Mouse (Mus musculus) heart, postnatal 0 days (tissue): Measurements from ENCODE around the gene Akr1d1. TPM values are rescaled to one million over a fixed set of nuclear protein-coding genes. Genes with fewer than 3 reads are reported as not detected.

Experiments used
- ATAC-seq: fragments of 200-750 bp; cut with Nextera tagmentation; 2 replicates; pipeline ENCODE4 v1.8.0; 2017; ENCODE audit warnings: low read depth, moderate number of reproducible peaks, moderate library complexity; ENCODE audit not compliant: insufficient read depth
- DNase-seq: peaks from one replicate; pipeline ENCODE4 v3.0.0-alpha.2; 2016; ENCODE audit warnings: low spot score
- H3K27ac ChIP-seq: fragments of 300-500 bp; sonication (generic); 2 replicates; pipeline ENCODE4 v1.5.1; 2014; ENCODE audit warnings: low read depth, mild to moderate bottlenecking
- H3K27me3 ChIP-seq: fragments of 300-500 bp; sonication (generic); 2 replicates; pipeline ENCODE4 v1.6.1; 2014; ENCODE audit warnings: low read length, mixed read lengths; ENCODE audit not compliant: control insufficient read depth, insufficient read depth
- H3K36me3 ChIP-seq: fragments of 300-500 bp; sonication (generic); replicated peaks from 2 replicates; pipeline ENCODE4 v1.6.1; 2014; ENCODE audit warnings: low read length, mixed read lengths; ENCODE audit not compliant: control insufficient read depth, insufficient read depth
- H3K4me1 ChIP-seq: fragments of 300-500 bp; sonication (generic); 2 replicates; pipeline ENCODE4 v1.6.1; 2014; ENCODE audit warnings: antibody characterized with exemption; ENCODE audit not compliant: control insufficient read depth, insufficient read depth
- H3K4me2 ChIP-seq: fragments of 300-500 bp; sonication (generic); 2 replicates; pipeline ENCODE4 v1.6.1; 2014; ENCODE audit warnings: low read depth, mild to moderate bottlenecking, low read length, moderate library complexity
- H3K4me3 ChIP-seq: fragments of 300-500 bp; sonication (generic); 2 replicates; pipeline ENCODE4 v1.5.1; 2014; ENCODE audit warnings: low read depth, low read length
- H3K9ac ChIP-seq: fragments of 300-500 bp; sonication (generic); replicated peaks from 2 replicates; pipeline ENCODE4 v1.6.1; 2014; ENCODE audit warnings: low read depth, low read length, mixed read lengths
- H3K9me3 ChIP-seq: fragments of 300-500 bp; sonication (generic); replicated peaks from 2 replicates; pipeline ENCODE4 v1.6.1; 2016; ENCODE audit warnings: low read length; ENCODE audit not compliant: control insufficient read depth
- CTCF ChIP-seq: IDR thresholded peaks from 2 replicates; pipeline ENCODE4 v1.5.1; 2016; ENCODE audit warnings: antibody characterized with exemption, control low read depth, low read depth
- EP300 ChIP-seq: IDR thresholded peaks from 2 replicates; pipeline ENCODE4 v1.6.1; 2016; ENCODE audit warnings: antibody characterized with exemption, low read depth
- WGBS: fragments of 180-500 bp; shearing (Covaris S2); extraction: QIAGEN DNeasy Blood & Tissue Kit; methylation state at CpG from one replicate; pipeline ENCODE4 v1.1.7; 2014; 5-methylcytosine and 5-hydroxymethylcytosine counted together
- polyA plus RNA-seq: library from polyadenylated mRNA; unstranded; fragments of >200 nt; fragmentation: Nextera tagmentation; extraction: Ambion mirVana; gene quantifications from 2 replicates; pipeline ENCODE4 v1.2.1, GENCODE M21; 2015
- total RNA-seq: library from RNA; depleted of rRNA; stranded (reverse); fragments of >200 nt; gene quantifications from 2 replicates; pipeline ENCODE4 v1.2.3, GENCODE M21; 2014; ENCODE audit warnings: low replicate concordance; rRNA removed

Akr1d1 gene
- total RNA-seq (not detected in 2 replicates), polyA plus RNA-seq (not detected in 2 replicates)

DNA sequence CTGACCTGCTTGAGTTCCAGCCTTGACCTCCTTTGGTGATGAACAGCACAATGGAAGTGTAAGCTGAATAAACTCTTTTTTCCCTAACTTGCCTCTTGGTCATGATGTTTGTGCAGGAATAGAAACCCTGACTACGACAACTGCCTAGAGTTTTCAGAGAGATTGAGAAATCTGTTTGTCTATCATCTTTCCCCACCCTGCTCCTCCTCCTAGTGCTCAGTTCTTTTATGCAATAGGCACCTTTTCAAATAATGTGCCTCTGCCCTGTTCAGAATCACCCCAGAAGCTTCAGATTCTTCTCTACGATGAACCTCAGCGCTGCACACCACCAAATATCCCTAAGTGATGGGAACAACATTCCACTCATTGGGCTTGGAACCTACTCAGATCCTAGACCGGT, at the start of gene Akr1d1:
TSS of gene Akr1d1 (plus strand) at position 234 of the 400 bp plus-strand sequence.
- Histone ChIP-seq H3K9ac (no peak within 1 kb of the TSS), H3K27ac (no peak within 1 kb of the TSS), H3K4me3 (no peak within 1 kb of the TSS), H3K4me2 (no peak within 1 kb of the TSS), H3K4me1 (no peaks in the 10 kb centered on the region), H3K36me3 (no peaks in the 10 kb centered on the region), H3K27me3 (no peaks in the 10 kb centered on the region), H3K9me3 (no peaks in the 10 kb centered on the region)
- no peak for ATAC-seq
- DNase-seq, result no peak
- TF ChIP-seq EP300, result no peak
- no peak for TF ChIP-seq CTCF
- 95% methylated on average over 4 of the region's 4 CpGs for WGBS

DNA sequence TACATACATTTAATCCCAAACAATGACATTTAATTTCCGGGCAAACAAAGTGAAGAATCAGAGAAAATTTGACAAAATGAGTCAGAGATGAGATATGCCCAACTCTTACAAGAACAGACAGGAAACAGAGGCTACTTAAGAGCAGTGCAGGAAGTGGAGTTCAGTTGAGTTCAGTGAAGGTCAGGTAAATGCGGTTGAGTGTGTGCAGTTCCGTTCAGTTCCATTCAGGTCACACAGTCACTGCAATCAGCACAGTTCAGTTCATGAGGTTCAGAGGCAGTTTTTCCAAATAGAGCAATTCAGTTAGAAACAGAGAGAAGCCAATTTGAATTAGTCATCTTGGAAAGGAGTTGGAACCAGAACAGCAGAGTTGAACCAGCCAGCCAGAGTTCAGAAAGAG, 48.8 kb upstream of the Akr1d1 start:
- WGBS, result 62% methylated on average over 3 of the region's 3 CpGs
- TF ChIP-seq EP300, result no peak
- no peak for TF ChIP-seq CTCF
- H3K4me3 ChIP-seq, result no peak overlapping the region

DNA sequence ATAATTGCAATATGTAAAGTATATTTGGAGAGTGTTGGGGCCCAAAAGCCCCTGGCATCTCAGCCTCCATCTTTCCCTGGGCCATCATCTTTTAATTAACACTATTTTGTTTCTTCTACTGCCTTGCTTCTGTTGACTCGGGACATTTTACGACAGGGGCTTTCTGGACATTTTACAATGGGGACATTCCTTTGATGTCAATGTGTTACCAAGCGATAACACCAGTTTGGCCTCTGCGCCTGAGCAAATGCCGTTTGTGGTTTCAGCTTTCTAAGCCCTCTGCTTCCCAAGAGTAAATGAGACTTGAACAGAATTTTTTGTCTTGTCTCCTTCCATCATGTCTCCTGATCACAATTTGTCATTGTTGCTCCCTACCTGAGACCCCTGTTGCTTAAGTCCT, 46.7 kb upstream of the Akr1d1 start:
- Histone ChIP-seq H3K4me1 (no peaks in the 10 kb centered on the region), H3K27ac (no peak overlapping the region), H3K4me3 (no peak overlapping the region), H3K9ac (no peak overlapping the region), H3K9me3 (no peaks in the 10 kb centered on the region), H3K27me3 (no peaks in the 10 kb centered on the region), H3K4me2 (no peak overlapping the region), H3K36me3 (no peaks in the 10 kb centered on the region)
- no peak for DNase-seq
- 58% methylated on average over 5 of the region's 5 CpGs for WGBS
- TF ChIP-seq CTCF, result no peak
- TF ChIP-seq EP300, result no peak
- ATAC-seq, result no peak

More for the DNA sequence above, 48.8 kb upstream of the Akr1d1 start:
- no peaks in the 10 kb centered on the region for H3K4me1 ChIP-seq
- ATAC-seq (no peak), DNase-seq (no peak)
- no peaks in the 10 kb centered on the region for H3K36me3 ChIP-seq
- H3K9me3 ChIP-seq, result no peaks in the 10 kb centered on the region
- no peak overlapping the region for H3K4me2 ChIP-seq
- H3K27ac ChIP-seq, result no peak overlapping the region
- no peak overlapping the region for H3K9ac ChIP-seq
- no peaks in the 10 kb centered on the region for H3K27me3 ChIP-seq

DNA sequence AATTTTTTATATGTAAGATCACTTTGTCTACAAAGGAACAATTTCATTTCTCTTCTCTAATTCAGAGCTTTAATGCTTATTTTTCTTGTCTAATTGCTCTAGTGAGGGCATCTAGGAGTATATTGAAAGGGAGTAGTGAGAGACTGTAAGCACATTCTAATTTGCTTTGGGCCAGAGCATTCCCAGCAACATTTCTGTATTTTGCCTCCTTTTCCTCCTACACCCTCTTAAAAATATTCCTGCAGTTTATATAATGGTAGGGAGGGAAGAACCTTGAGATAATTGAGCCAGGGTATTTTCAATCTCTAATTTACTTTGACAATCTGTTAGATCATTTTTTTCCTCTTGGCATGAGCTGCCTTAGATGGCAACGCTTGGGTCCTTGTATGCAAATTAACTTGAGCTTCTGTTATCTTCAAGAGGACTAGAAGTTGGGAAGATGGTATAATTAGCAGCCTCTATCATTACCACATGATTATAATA, 45.3 kb upstream of the Akr1d1 start:
- Histone ChIP-seq H3K9ac (no peak overlapping the region), H3K36me3 (no peaks in the 10 kb centered on the region), H3K27ac (no peak overlapping the region), H3K4me2 (no peak overlapping the region), H3K27me3 (no peaks in the 10 kb centered on the region), H3K9me3 (no peaks in the 10 kb centered on the region), H3K4me3 (no peak overlapping the region), H3K4me1 (no peaks in the 10 kb centered on the region)
- DNase-seq (no peak), ATAC-seq (no peak)
- TF ChIP-seq CTCF, result no peak
- TF ChIP-seq EP300, result no peak
- 43% methylated on average over 1 of the region's 1 CpGs for WGBS

DNA sequence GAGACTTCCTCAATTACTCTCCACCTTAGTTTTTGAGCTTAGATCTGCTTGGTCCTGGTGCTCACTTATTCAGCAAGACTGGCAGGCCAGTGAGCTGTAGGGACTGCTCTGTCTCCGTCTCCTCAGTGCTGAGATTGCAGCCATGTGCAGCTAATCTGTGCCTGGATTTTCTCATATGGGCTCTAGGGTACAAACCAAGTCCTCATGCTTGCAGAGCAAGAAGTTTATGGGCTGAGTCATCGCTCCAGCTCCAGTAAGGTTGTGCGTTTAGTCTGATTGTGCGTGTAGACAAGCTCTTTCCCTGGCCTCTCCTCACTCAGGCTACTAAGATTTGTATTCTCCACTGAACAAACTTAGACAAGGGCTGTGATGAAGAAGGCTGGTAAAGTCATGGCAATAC, 43.5 kb upstream of the Akr1d1 start:
- Histone ChIP-seq H3K4me3 (no peak overlapping the region), H3K9me3 (no peaks in the 10 kb centered on the region), H3K36me3 (no peaks in the 10 kb centered on the region), H3K4me1 (no peaks in the 10 kb centered on the region), H3K4me2 (no peak overlapping the region), H3K27me3 (no peaks in the 10 kb centered on the region), H3K9ac (no peak overlapping the region), H3K27ac (no peak overlapping the region)
- no peak for DNase-seq
- TF ChIP-seq EP300, result no peak
- no peak for TF ChIP-seq CTCF
- ATAC-seq, result no peak
- WGBS, result 50% methylated on average over 4 of the region's 4 CpGs

DNA sequence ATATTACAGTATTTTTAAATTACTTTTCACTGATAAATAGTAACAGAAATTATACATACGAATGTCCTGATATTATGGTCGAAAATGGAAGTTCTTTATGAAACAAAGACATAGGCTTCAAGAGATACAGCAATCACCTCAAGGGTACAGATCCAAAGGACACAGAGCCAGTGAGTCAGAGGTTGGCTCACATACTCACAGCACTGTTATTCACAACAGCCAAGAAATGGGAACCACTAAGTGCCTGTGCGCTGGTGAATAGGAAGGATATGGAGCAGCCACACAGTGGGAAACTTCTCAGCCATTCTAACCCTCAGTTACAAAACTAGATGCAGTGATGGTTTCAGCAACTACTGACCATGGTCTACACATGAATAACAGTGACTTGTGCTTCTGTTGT, 37.7 kb upstream of the Akr1d1 start:
- Histone ChIP-seq H3K4me3 (no peak overlapping the region), H3K4me2 (no peak overlapping the region), H3K4me1 (no peaks in the 10 kb centered on the region), H3K36me3 (no peaks in the 10 kb centered on the region), H3K9me3 (no peaks in the 10 kb centered on the region), H3K9ac (no peak overlapping the region), H3K27ac (no peak overlapping the region), H3K27me3 (no peaks in the 10 kb centered on the region)
- DNase-seq (no peak), ATAC-seq (no peak)
- no peak for TF ChIP-seq EP300
- no peak for TF ChIP-seq CTCF
- 77% methylated on average over 3 of the region's 3 CpGs for WGBS
